Mouse (Mus musculus): ENCODE data around the gene Ank2. TPM values are rescaled to one million over a fixed set of nuclear protein-coding genes. Genes with fewer than 3 reads are reported as not detected.
A peak's percentile ranks its signal among the peaks of the same experiment; 100 is the strongest.

The Ank2 gene
- polyA plus RNA-seq, 1 experiment from 2014 or later: 165 TPM

- no peaks in the 10 kb centered on the region for H3K27me3 ChIP-seq
- WGBS: 82% methylated on average over 11 of the region's 11 CpGs
- no peak overlapping the region for H3K4me2 ChIP-seq
- H3K9ac ChIP-seq: no peak overlapping the region
- H3K4me1 ChIP-seq (replicated peaks): peaks cover 26% of the 10 kb centered on the region
- no peak for ATAC-seq (ENCODE audit: low FRiP score)
- no peak overlapping the region for H3K27ac ChIP-seq
- H3K4me3 ChIP-seq: no peak overlapping the region
- no peaks in the 10 kb centered on the region for H3K36me3 ChIP-seq
- no peaks in the 10 kb centered on the region for H3K9me3 ChIP-seq
Measured at GRCm38 (mm10) chr3:127242234-127242810, 256.8 kb downstream of the Ank2 start.

GRCm38 (mm10) chr3:127235271-127235670 lies 263.9 kb downstream of the Ank2 start:
- WGBS: 67% methylated on average over 5 of the region's 5 CpGs

GRCm38 (mm10) chr3:127225799-127226730 lies 273.1 kb downstream of the Ank2 start:
- Histone ChIP-seq H3K9me3 (no peaks in the 10 kb centered on the region), H3K4me1 (replicated peaks) (peaks cover 31% of the 10 kb centered on the region), H3K27ac (peak overlapping the region; percentile 91), H3K9ac (peak overlapping the region; percentile 80), H3K27me3 (no peaks in the 10 kb centered on the region), H3K36me3 (no peaks in the 10 kb centered on the region), H3K4me2 (peak overlapping the region; percentile 66), H3K4me3 (peak overlapping the region; percentile 63)
- 4% methylated on average over 26 of the region's 26 CpGs for WGBS
- ATAC-seq (ENCODE audit: low FRiP score): peak; percentile 94

More at GRCm38 (mm10) chr3:127235271-127235670, 263.9 kb downstream of the Ank2 start:
- Histone ChIP-seq H3K9ac (no peak overlapping the region), H3K4me3 (no peak overlapping the region), H3K9me3 (no peaks in the 10 kb centered on the region), H3K36me3 (no peaks in the 10 kb centered on the region), H3K4me2 (no peak overlapping the region), H3K27me3 (no peaks in the 10 kb centered on the region), H3K4me1 (replicated peaks) (peaks cover 6% of the 10 kb centered on the region; the same call in 1 of the 2 replicates), H3K27ac (no peak overlapping the region)
- ATAC-seq (ENCODE audit: low FRiP score): no peak

- WGBS: 8% methylated on average over 16 of the region's 16 CpGs
- H3K27ac ChIP-seq: peak overlapping the region; percentile 91
- ATAC-seq (ENCODE audit: low FRiP score): peak; percentile 74
- H3K4me1 ChIP-seq (replicated peaks): peaks cover 35% of the 10 kb centered on the region
- H3K4me2 ChIP-seq: peak overlapping the region; percentile 66
- H3K9me3 ChIP-seq: no peaks in the 10 kb centered on the region
- no peaks in the 10 kb centered on the region for H3K36me3 ChIP-seq
- no peaks in the 10 kb centered on the region for H3K27me3 ChIP-seq
- peak overlapping the region; percentile 63 for H3K4me3 ChIP-seq
- H3K9ac ChIP-seq: peak overlapping the region; percentile 80
Measured at GRCm38 (mm10) chr3:127225167-127225798, 273.9 kb downstream of the Ank2 start.

- Histone ChIP-seq H3K36me3 (no peaks in the 10 kb centered on the region), H3K9me3 (no peaks in the 10 kb centered on the region), H3K27me3 (no peaks in the 10 kb centered on the region), H3K4me3 (peak overlapping the region; percentile 63), H3K4me1 (replicated peaks) (peaks cover 35% of the 10 kb centered on the region), H3K27ac (peak overlapping the region; percentile 91), H3K9ac (peak overlapping the region; percentile 80), H3K4me2 (peak overlapping the region; percentile 66)
- peak; percentile 11; the same call in 1 of the 2 replicates for ATAC-seq (ENCODE audit: low FRiP score)
- WGBS: 44% methylated on average over 13 of the region's 13 CpGs
Measured at GRCm38 (mm10) chr3:127224315-127225166, 274.6 kb downstream of the Ank2 start.

- 83% methylated on average over 2 of the region's 2 CpGs for WGBS
- H3K27ac ChIP-seq: no peak overlapping the region
- no peak for ATAC-seq (ENCODE audit: low FRiP score)
- no peaks in the 10 kb centered on the region for H3K9me3 ChIP-seq
- peaks cover 33% of the 10 kb centered on the region for H3K4me1 ChIP-seq (replicated peaks)
- H3K9ac ChIP-seq: no peak overlapping the region
- H3K4me2 ChIP-seq: peak overlapping the region; percentile 10; the same call in 1 of the 2 replicates
- no peak overlapping the region for H3K4me3 ChIP-seq
- no peaks in the 10 kb centered on the region for H3K36me3 ChIP-seq
- H3K27me3 ChIP-seq: no peaks in the 10 kb centered on the region
Measured at GRCm38 (mm10) chr3:127222086-127222485, 277.1 kb downstream of the Ank2 start.

- Histone ChIP-seq H3K27ac (no peak overlapping the region), H3K27me3 (no peaks in the 10 kb centered on the region), H3K4me2 (no peak overlapping the region), H3K9ac (no peak overlapping the region), H3K4me3 (no peak overlapping the region), H3K36me3 (no peaks in the 10 kb centered on the region), H3K4me1 (replicated peaks) (peaks cover 24% of the 10 kb centered on the region), H3K9me3 (no peaks in the 10 kb centered on the region)
- 88% methylated on average over 9 of the region's 9 CpGs for WGBS
- ATAC-seq (ENCODE audit: low FRiP score): no peak
Measured at GRCm38 (mm10) chr3:127220859-127221258, 278.3 kb downstream of the Ank2 start.

GRCm38 (mm10) chr3:127213534-127213933 lies 285.6 kb downstream of the Ank2 start:
- Histone ChIP-seq H3K27me3 (no peaks in the 10 kb centered on the region), H3K9ac (no peak overlapping the region), H3K36me3 (no peaks in the 10 kb centered on the region), H3K4me2 (no peak overlapping the region), H3K9me3 (no peaks in the 10 kb centered on the region), H3K4me3 (no peak overlapping the region), H3K4me1 (replicated peaks) (peaks cover 18% of the 10 kb centered on the region), H3K27ac (no peak overlapping the region)
- no peak for ATAC-seq (ENCODE audit: low FRiP score)
- WGBS: 40% methylated on average over 5 of the region's 5 CpGs

GRCm38 (mm10) chr3:127211119-127211518 lies 288.0 kb downstream of the Ank2 start:
- no peaks in the 10 kb centered on the region for H3K36me3 ChIP-seq
- no peak overlapping the region for H3K4me2 ChIP-seq
- no peak overlapping the region for H3K9ac ChIP-seq
- 85% methylated on average over 3 of the region's 3 CpGs for WGBS
- no peaks in the 10 kb centered on the region for H3K27me3 ChIP-seq
- peaks cover 16% of the 10 kb centered on the region for H3K4me1 ChIP-seq (replicated peaks)
- H3K27ac ChIP-seq: no peak overlapping the region
- no peak overlapping the region for H3K4me3 ChIP-seq
- ATAC-seq (ENCODE audit: low FRiP score): no peak
- no peaks in the 10 kb centered on the region for H3K9me3 ChIP-seq

- H3K4me1 ChIP-seq (replicated peaks): peaks cover 16% of the 10 kb centered on the region
- no peak for ATAC-seq (ENCODE audit: low FRiP score)
- 48% methylated on average over 4 of the region's 4 CpGs for WGBS
Measured at GRCm38 (mm10) chr3:127210552-127210951, 288.6 kb downstream of the Ank2 start.

GRCm38 (mm10) chr3:127208871-127209270 lies 290.3 kb downstream of the Ank2 start:
- Histone ChIP-seq H3K4me1 (replicated peaks) (peaks cover 14% of the 10 kb centered on the region), H3K9ac (no peak overlapping the region), H3K4me2 (no peak overlapping the region), H3K36me3 (no peaks in the 10 kb centered on the region), H3K9me3 (no peaks in the 10 kb centered on the region), H3K4me3 (no peak overlapping the region), H3K27me3 (no peaks in the 10 kb centered on the region), H3K27ac (no peak overlapping the region)
- ATAC-seq (ENCODE audit: low FRiP score): no peak
- WGBS: 87% methylated on average over 5 of the region's 5 CpGs

More at GRCm38 (mm10) chr3:127210552-127210951, 288.6 kb downstream of the Ank2 start:
- Histone ChIP-seq H3K9ac (no peak overlapping the region), H3K4me2 (no peak overlapping the region), H3K27ac (no peak overlapping the region), H3K9me3 (no peaks in the 10 kb centered on the region), H3K4me3 (no peak overlapping the region), H3K36me3 (no peaks in the 10 kb centered on the region), H3K27me3 (no peaks in the 10 kb centered on the region)

All from hindbrain, embryonic 13.5 days (tissue).